Mouse (Mus musculus) c-Kit-negative CD71-positive TER-119-positive erythroid progenitor cells, embryonic 14.5 days (primary cell): ENCODE data around the gene Rffl.
A peak's percentile ranks its signal among the peaks of the same experiment; 100 is the strongest.

Experiments used
- DNase-seq: peaks from one replicate; pipeline ENCODE4 v3.0.0-alpha.2; 2013; ENCODE audit warnings: low read depth, low spot score

Gene Rffl

DNA sequence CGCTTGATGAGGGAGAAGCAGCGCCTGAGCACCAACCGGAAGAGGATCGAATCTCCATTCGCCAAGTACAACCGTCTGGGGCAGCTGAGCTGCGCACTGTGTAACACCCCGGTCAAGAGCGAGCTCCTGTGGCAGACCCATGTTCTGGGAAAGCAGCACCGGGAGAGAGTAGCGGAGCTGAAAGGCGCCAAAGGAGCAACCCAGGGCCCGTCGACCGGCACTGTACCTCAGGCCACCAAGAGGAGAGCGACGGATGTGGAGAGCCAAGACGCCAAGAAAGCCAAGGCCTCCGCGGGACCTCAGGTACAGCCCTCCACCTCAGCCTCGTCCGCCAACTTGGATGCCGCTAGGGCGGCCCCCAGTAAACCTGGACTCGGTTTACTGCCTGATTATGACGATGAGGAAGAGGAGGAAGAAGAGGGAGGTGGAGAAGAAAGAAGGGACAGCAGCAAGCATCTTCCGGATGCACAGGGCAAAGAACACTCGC, 106.5 kb downstream of the Rffl start:
- no peak for DNase-seq

DNA sequence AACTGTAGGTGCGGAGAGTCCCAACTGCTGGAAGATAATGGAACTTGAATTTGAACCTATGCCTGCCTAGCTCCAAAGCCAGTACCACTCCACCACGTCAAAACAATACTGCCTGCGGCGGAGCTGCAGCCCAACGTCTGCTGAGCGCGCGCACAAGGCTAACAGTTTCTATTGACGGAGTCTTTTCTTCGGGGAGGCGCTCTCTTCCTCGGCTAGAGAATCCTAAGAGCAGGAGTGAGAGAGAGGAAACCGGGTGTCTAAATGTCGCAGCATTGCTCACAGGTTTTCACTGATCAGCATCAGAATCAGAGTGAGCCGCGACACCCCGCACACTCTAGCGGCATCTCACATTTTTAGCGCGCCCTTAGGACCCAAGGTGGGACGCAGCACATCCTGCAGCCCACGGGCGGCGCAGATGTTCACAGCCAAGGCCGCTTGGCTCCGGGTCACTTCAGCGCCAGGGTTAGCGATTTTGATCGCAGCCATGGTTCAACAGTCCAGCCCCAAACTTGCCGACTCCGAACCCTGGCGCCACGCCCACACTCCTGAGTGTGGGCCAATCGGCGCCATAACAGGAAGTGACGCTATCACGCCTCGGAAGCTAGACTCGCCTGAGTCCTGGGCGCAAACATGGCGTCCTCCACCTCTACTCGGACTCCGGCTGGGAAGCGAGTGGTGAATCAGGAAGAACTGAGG, 107.1 kb downstream of the Rffl start, which contains the start of the genes Cct6b and Zfp830:
Cct6b (minus strand) TSS at position 580 of the 696 bp plus-strand sequence.
Zfp830 (plus strand) TSS at position 604 of the 696 bp plus-strand sequence.
- peak; percentile 90 for DNase-seq

DNA sequence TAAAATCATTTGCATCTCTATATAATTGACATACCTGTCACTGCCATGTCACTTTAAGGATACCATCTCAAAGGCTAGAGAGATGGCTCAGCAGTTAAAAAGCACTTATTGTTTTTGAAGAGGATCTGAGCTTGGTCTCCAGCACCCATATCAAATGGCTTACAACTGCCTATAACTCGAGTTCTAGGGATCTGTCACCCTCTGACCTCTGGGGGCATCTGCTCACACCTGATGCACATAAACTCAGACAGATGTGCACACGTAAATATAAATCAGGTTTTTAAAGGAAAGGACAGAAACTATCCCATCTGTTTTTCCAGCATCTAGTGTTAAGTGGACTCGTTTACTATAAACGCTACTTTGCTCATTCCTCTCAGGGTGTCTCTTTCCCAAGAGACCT, 107.7 kb downstream of the Rffl start:
- no peak for DNase-seq

DNA sequence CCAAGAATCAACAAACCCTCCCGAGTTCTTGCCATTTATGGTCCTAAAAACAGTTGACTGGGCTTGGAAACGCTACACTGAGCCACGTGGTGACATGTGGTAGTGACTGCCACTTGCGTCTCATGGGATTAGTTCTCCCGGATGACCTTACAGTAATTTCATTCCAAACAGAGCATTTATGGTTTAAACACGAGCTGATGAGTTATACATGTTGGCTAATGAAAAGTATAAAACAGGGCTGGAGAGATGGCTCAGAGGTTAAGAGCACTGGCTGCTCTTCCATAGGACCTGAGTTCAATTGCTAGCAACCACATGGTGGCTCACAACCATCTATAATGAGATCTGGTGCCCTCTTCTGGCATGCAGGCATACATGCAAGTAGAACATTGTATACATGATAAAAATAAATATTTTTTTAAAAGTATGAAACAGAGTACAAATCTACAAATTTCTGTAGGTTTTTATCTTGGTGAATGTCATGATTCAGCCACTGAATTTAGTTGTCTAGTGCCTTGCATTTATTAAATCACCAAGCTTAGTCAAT, 108.7 kb downstream of the Rffl start:
- no peak for DNase-seq

DNA sequence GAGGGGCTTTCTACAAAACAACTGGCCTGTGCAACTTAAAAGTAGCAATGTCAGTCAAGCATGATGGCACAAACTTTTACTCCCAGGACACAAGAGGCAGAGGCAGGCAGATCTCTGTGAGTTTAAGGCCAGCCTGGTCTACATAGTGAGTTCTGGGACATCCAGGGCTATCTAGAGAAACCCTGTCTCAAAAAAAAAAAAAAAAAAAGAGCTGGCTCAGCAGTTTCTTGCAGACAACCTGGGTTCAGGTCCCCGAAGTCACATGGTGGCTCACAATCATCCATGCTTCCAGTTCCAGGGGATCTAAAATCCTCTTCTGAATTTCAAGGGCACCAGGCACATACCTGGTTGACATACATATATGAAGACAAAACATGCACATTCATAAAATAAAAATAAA, 115.1 kb downstream of the Rffl start:
- no peak for DNase-seq
